ENCODE assay signal across 7 mouse cellular contexts in genomic region chr16:17911052-17911595, GRCm38 (mm10). TPM values are rescaled to one million over a fixed set of nuclear protein-coding genes. Genes with fewer than 3 reads are reported as not detected.
A peak's percentile ranks its signal among the peaks of the same experiment; 100 is the strongest.
DNase-seq lines count a peak whose midpoint lies in the region; ATAC-seq lines count a peak whose summit lies in the region.

TSS of gene Ess2 (minus strand) at chr16:17911348.

- H3K4me2 ChIP-seq in embryonic facial prominence, embryonic 12.5 days (replicated peaks), result peak within 1 kb of the TSS; percentile 92
- H3K4me2 ChIP-seq in limb, embryonic 11.5 days (ENCODE audit: low read depth, severe bottlenecking), result peak within 1 kb of the TSS; percentile 93
- H3K4me2 ChIP-seq in midbrain, embryonic 14.5 days (ENCODE audit: low read length), result peak within 1 kb of the TSS; percentile 94

- no peaks in the 10 kb centered on the region for H3K9me3 ChIP-seq in embryonic facial prominence, embryonic 12.5 days
- no peaks in the 10 kb centered on the region for H3K9me3 ChIP-seq in limb, embryonic 11.5 days (ENCODE audit: control insufficient read depth, low read length)
- H3K9me3 ChIP-seq in midbrain, embryonic 14.5 days (ENCODE audit: control insufficient read depth, low read length), result no peaks in the 10 kb centered on the region

- H3K36me3 ChIP-seq in embryonic facial prominence, embryonic 12.5 days, result peaks cover 33% of the 10 kb centered on the region
- H3K36me3 ChIP-seq in limb, embryonic 11.5 days (ENCODE audit: control insufficient read depth, insufficient read depth, low read length), result peaks cover 9% of the 10 kb centered on the region
- peaks cover 33% of the 10 kb centered on the region for H3K36me3 ChIP-seq in midbrain, embryonic 14.5 days (ENCODE audit: control insufficient read depth, insufficient read depth, low read length)

- H3K4me3 ChIP-seq in embryonic facial prominence, embryonic 12.5 days, result peak within 1 kb of the TSS; percentile 80
- peak within 1 kb of the TSS; percentile 70 for H3K4me3 ChIP-seq in limb, embryonic 11.5 days (ENCODE audit: low read depth, low read length)
- peak within 1 kb of the TSS; percentile 73 for H3K4me3 ChIP-seq in midbrain, embryonic 14.5 days (replicated peaks; ENCODE audit: low read depth, low read length)

- DNase-seq in adrenal gland, postnatal 25 days, result peak; percentile 81
- peak; percentile 100 for DNase-seq in heart, adult 11 months
- peak; percentile 92 for DNase-seq in kidney, adult 18-20 months
- peak; percentile 92 for DNase-seq in limb, embryonic 11.5 days (ENCODE audit: low spot score)
- peak; percentile 98 for DNase-seq in midbrain, embryonic 14.5 days
- peak; percentile 76 to 79 for DNase-seq in spleen, adult 18-20 months

- ATAC-seq in embryonic facial prominence, embryonic 12.5 days (ENCODE audit: insufficient number of reproducible peaks, insufficient read depth, low FRiP score, low TSS enrichment), result peak; percentile 84
- ATAC-seq in limb, embryonic 11.5 days (ENCODE audit: insufficient number of reproducible peaks, low FRiP score, low TSS enrichment, low read depth), result peak; percentile 90
- ATAC-seq in midbrain, embryonic 14.5 days (ENCODE audit: low FRiP score, low TSS enrichment), result peak; percentile 92

- H3K9ac ChIP-seq in embryonic facial prominence, embryonic 12.5 days, result peak within 1 kb of the TSS; percentile 74
- peak within 1 kb of the TSS; percentile 76 for H3K9ac ChIP-seq in limb, embryonic 11.5 days (ENCODE audit: low read length)
- peak within 1 kb of the TSS; percentile 75 for H3K9ac ChIP-seq in midbrain, embryonic 14.5 days (replicated peaks; ENCODE audit: low read length)

- 0 out of 2 replicates have a peak within 1 kb of the TSS, but pooled peaks have one; percentile 63 for H3K27ac ChIP-seq in embryonic facial prominence, embryonic 12.5 days
- H3K27ac ChIP-seq in limb, embryonic 11.5 days (replicated peaks; ENCODE audit: low read depth, low read length), result no peak within 1 kb of the TSS
- peak within 1 kb of the TSS; percentile 78 for H3K27ac ChIP-seq in midbrain, embryonic 14.5 days (replicated peaks; ENCODE audit: low read depth, low read length)

- peaks cover 18% of the 10 kb centered on the region for H3K4me1 ChIP-seq in embryonic facial prominence, embryonic 12.5 days
- peaks cover 13% of the 10 kb centered on the region for H3K4me1 ChIP-seq in limb, embryonic 11.5 days (ENCODE audit: control insufficient read depth, insufficient read depth, low read length)
- peaks cover 9% of the 10 kb centered on the region for H3K4me1 ChIP-seq in midbrain, embryonic 14.5 days (ENCODE audit: control insufficient read depth, insufficient read depth, low read length)

- WGBS in embryonic facial prominence, embryonic 12.5 days, result under 1% methylated on average over 35 of the region's 35 CpGs
- under 1% methylated on average over 35 of the region's 35 CpGs for WGBS in limb, embryonic 11.5 days
- under 1% methylated on average over 35 of the region's 35 CpGs for WGBS in midbrain, embryonic 14.5 days

- peaks cover 46% of the 10 kb centered on the region for H3K27me3 ChIP-seq in embryonic facial prominence, embryonic 12.5 days
- peaks cover 40% of the 10 kb centered on the region for H3K27me3 ChIP-seq in limb, embryonic 11.5 days (ENCODE audit: control insufficient read depth, insufficient read depth, low read length)
- H3K27me3 ChIP-seq in midbrain, embryonic 14.5 days (ENCODE audit: control insufficient read depth, insufficient read depth, low read length), result peaks cover 44% of the 10 kb centered on the region

RNA-seq across cellular contexts. Expression of gene Ess2, which starts in this region (rescaled TPM):
- 19.4 and 21.0 TPM in 2 replicates for total RNA-seq in adrenal gland, postnatal 25 days (2021)
- polyA plus RNA-seq in embryonic facial prominence, embryonic 12.5 days (2016; fragmentation: Nextera tagmentation; extraction: Ambion mirVana), result 50.7 and 54.0 TPM in 2 replicates
- 42.2 and 50.2 TPM in 2 replicates for polyA plus RNA-seq in limb, embryonic 11.5 days (2014; fragmentation: Nextera tagmentation; extraction: Ambion mirVana)
- 44.1 and 44.6 TPM in 2 replicates for polyA plus RNA-seq in midbrain, embryonic 14.5 days (2014; fragmentation: Nextera tagmentation; extraction: Ambion mirVana)
